Comparison of ENCODE assay signal across 8 mouse cellular contexts in the genomic region with DNA sequence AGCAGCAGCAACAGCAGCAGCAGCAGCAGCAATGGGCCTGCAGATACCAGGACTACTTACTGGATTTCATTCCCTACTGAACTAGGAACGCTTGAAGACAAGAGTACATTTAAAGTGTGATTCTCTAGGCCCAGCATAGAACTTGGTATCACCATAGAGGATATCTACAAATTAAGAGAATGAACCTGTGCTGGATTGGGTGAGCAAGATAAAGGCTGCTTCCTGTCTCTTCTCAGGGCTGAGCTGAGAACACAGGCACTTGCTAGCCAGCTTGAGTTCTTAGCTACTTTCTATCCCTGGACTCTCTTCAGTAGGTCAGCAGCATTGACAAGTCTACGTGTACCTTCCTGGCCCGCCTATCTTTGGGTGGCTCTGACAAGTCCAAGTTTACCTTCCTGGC. TPM values are rescaled to one million over a fixed set of nuclear protein-coding genes. Genes with fewer than 3 reads are reported as not detected.
DNase-seq lines count a peak whose midpoint lies in the region; ATAC-seq lines count a peak whose summit lies in the region.

No protein-coding gene starts in this region.

- H3K4me1 ChIP-seq in kidney, embryonic 15.5 days: peaks cover 21% of the 10 kb centered on the region
- peaks cover 12% of the 10 kb centered on the region for H3K4me1 ChIP-seq in brown adipose tissue, adult 24 weeks (ENCODE audit: control insufficient read depth, insufficient read depth, insufficient read length, low read length)
- peaks cover 18% of the 10 kb centered on the region for H3K4me1 ChIP-seq in hindbrain, embryonic 12.5 days
- H3K4me1 ChIP-seq in midbrain, embryonic 13.5 days (replicated peaks): peaks cover 27% of the 10 kb centered on the region

- H3K9ac ChIP-seq in kidney, embryonic 15.5 days: no peak overlapping the region
- H3K9ac ChIP-seq in hindbrain, embryonic 12.5 days: no peak overlapping the region
- no peak overlapping the region; the same call in 1 of the 2 replicates for H3K9ac ChIP-seq in midbrain, embryonic 13.5 days (replicated peaks)

- 87% methylated on average over 3 of the region's 3 CpGs for WGBS in kidney, embryonic 15.5 days
- 96% methylated on average over 3 of the region's 3 CpGs for WGBS in hindbrain, embryonic 12.5 days
- 92% methylated on average over 3 of the region's 3 CpGs for WGBS in midbrain, embryonic 13.5 days

- peak overlapping the region; percentile 93; the same call in 1 of the 2 replicates for H3K4me2 ChIP-seq in kidney, embryonic 15.5 days
- H3K4me2 ChIP-seq in hindbrain, embryonic 12.5 days (replicated peaks): peak overlapping the region; percentile 94
- peak overlapping the region; percentile 97 for H3K4me2 ChIP-seq in midbrain, embryonic 13.5 days (replicated peaks)

- no peak overlapping the region for H3K27ac ChIP-seq in kidney, embryonic 15.5 days
- no peak overlapping the region for H3K27ac ChIP-seq in brown adipose tissue, adult 24 weeks (replicated peaks; ENCODE audit: low read depth, low read length)
- H3K27ac ChIP-seq in hindbrain, embryonic 12.5 days: no peak overlapping the region
- H3K27ac ChIP-seq in midbrain, embryonic 13.5 days: no peak overlapping the region

- no peak overlapping the region for H3K4me3 ChIP-seq in kidney, embryonic 15.5 days (replicated peaks)
- peak overlapping the region; percentile 88 for H3K4me3 ChIP-seq in brown adipose tissue, adult 24 weeks (ENCODE audit: insufficient read depth, low read depth, low read length)
- H3K4me3 ChIP-seq in hindbrain, embryonic 12.5 days: no peak overlapping the region
- peak overlapping the region; percentile 72; the same call in 1 of the 2 replicates for H3K4me3 ChIP-seq in midbrain, embryonic 13.5 days (replicated peaks)

- ATAC-seq in kidney, embryonic 15.5 days (replicated peaks; ENCODE audit: low FRiP score): no peak
- no peak for ATAC-seq in hindbrain, embryonic 12.5 days (ENCODE audit: low FRiP score)
- no peak for ATAC-seq in midbrain, embryonic 13.5 days

- H3K9me3 ChIP-seq in kidney, embryonic 15.5 days (replicated peaks): no peaks in the 10 kb centered on the region
- H3K9me3 ChIP-seq in hindbrain, embryonic 12.5 days (replicated peaks): no peaks in the 10 kb centered on the region
- H3K9me3 ChIP-seq in midbrain, embryonic 13.5 days: no peaks in the 10 kb centered on the region

- H3K36me3 ChIP-seq in kidney, embryonic 15.5 days: no peaks in the 10 kb centered on the region
- no peaks in the 10 kb centered on the region for H3K36me3 ChIP-seq in hindbrain, embryonic 12.5 days
- no peaks in the 10 kb centered on the region for H3K36me3 ChIP-seq in midbrain, embryonic 13.5 days

- peaks cover 9% of the 10 kb centered on the region for H3K27me3 ChIP-seq in kidney, embryonic 15.5 days
- no peaks in the 10 kb centered on the region for H3K27me3 ChIP-seq in hindbrain, embryonic 12.5 days
- no peaks in the 10 kb centered on the region for H3K27me3 ChIP-seq in midbrain, embryonic 13.5 days

- no peak for DNase-seq in kidney, adult 9 months
- DNase-seq in adrenal gland, adult (ENCODE audit: inconsistent age in 2 of 2, low spot score in 1 of 2): no peak
- no peak for DNase-seq in T-cell, adult 2 months (ENCODE audit: low spot score)
- no peak for DNase-seq in MN1 (ENCODE audit: low spot score)

RNA-seq across cellular contexts. Expression of gene Ttll11, which starts 2.0 kb away (rescaled TPM):
- polyA plus RNA-seq in kidney, embryonic 15.5 days (2015; fragmentation: Nextera tagmentation; extraction: Ambion mirVana): 0.36 and 0.88 TPM in 2 replicates
- 2.0 and 2.4 TPM in 2 replicates for polyA plus RNA-seq in brown adipose tissue, adult 24 weeks (2012; ENCODE audit: insufficient read depth, insufficient read length, missing spikeins)
- polyA plus RNA-seq in hindbrain, embryonic 12.5 days (2016; fragmentation: Nextera tagmentation; extraction: Ambion mirVana): 4.6 and 5.5 TPM in 2 replicates
- 2.9 and 4.3 TPM in 2 replicates for polyA plus RNA-seq in midbrain, embryonic 13.5 days (2015; fragmentation: Nextera tagmentation; extraction: Ambion mirVana)

Comparison
In these comparisons a context has a peak if more than half of its experiments do, and no peak if none do; other contexts are left out.
1. H3K4me3 ChIP-seq: peak in brown adipose tissue, adult 24 weeks (single experiment) and midbrain, embryonic 13.5 days (single experiment); none in kidney, embryonic 15.5 days (single experiment) and hindbrain, embryonic 12.5 days (single experiment).
2. Peak in every context shown above with its lines, with median percentiles within 50 percentile points of each other: H3K4me2 ChIP-seq.